Mouse (Mus musculus) ES-E14 (cell line): ENCODE measurements around the gene Uba52. TPM values are rescaled to one million over a fixed set of nuclear protein-coding genes. Genes with fewer than 3 reads are reported as not detected.

Experiments used
- DNase-seq: peaks from one replicate; pipeline ENCODE4 v3.0.0-alpha.2; 2013; ENCODE audit warnings: low read depth, low spot score
- H3K27ac ChIP-seq: 2 replicates; pipeline ENCODE4 v1.5.1; 2012; ENCODE audit warnings: low read depth, mild to moderate bottlenecking, low read length, moderate library complexity, mixed read lengths; ENCODE audit not compliant: poor library complexity, insufficient read depth, severe bottlenecking
- H3K36me3 ChIP-seq: 2 replicates; pipeline ENCODE4 v1.6.1; 2012; ENCODE audit warnings: mild to moderate bottlenecking, low read length, moderate library complexity, mixed read lengths; ENCODE audit not compliant: control insufficient read depth, poor library complexity, insufficient read depth, severe bottlenecking
- H3K4me1 ChIP-seq, 2 experiments: fragments of 150-350 bp in 1 of 2; sonication (generic) in 1 of 2; 2 replicates each; pipeline ENCODE4 v1.6.1; 2012; ENCODE audit warnings: low read length in 2 of 2, mild to moderate bottlenecking in 1 of 2, mixed read lengths in 1 of 2; ENCODE audit not compliant: control insufficient read depth in 2 of 2, insufficient read depth in 2 of 2, poor library complexity in 1 of 2
- H3K4me3 ChIP-seq, 2 experiments: fragments of 150-350 bp in 1 of 2; sonication (generic) in 1 of 2; 2 replicates each; pipeline ENCODE4 v1.5.1; 2012; ENCODE audit warnings: low read length in 2 of 2, low read depth in 1 of 2, mild to moderate bottlenecking in 1 of 2, mixed read lengths in 1 of 2; ENCODE audit not compliant: insufficient read depth in 1 of 2, poor library complexity in 1 of 2, severe bottlenecking in 1 of 2
- H3K9ac ChIP-seq: 2 replicates; pipeline ENCODE4 v1.6.1; 2012; ENCODE audit warnings: low read depth, mild to moderate bottlenecking, low read length, mixed read lengths; ENCODE audit not compliant: poor library complexity, insufficient read depth, severe bottlenecking
- H3K9me3 ChIP-seq: fragments of 150-350 bp; sonication (generic); 2 replicates; pipeline ENCODE4 v1.6.1; 2012; ENCODE audit warnings: low read depth, mild to moderate bottlenecking, low read length; ENCODE audit not compliant: control insufficient read depth, insufficient read depth
- CHD2 ChIP-seq: IDR thresholded peaks from 2 replicates; pipeline ENCODE4 v1.6.1; 2014; ENCODE audit warnings: mild to moderate bottlenecking, low read depth, low read length, inconsistent platforms
- HCFC1 ChIP-seq: IDR thresholded peaks from 2 replicates; pipeline ENCODE4 v1.6.1; 2012; ENCODE audit warnings: low read length, inconsistent platforms, borderline replicate concordance; ENCODE audit not compliant: insufficient read depth
- MAFK ChIP-seq: IDR thresholded peaks from 2 replicates; pipeline ENCODE4 v1.6.1; 2014; ENCODE audit warnings: mild to moderate bottlenecking, low read depth, low read length, inconsistent platforms; ENCODE audit not compliant: insufficient read depth
- ZC3H11A ChIP-seq: IDR thresholded peaks from 2 replicates; pipeline ENCODE4 v1.6.1; 2012; ENCODE audit warnings: low read depth, mild to moderate bottlenecking, inconsistent platforms, low read length, borderline replicate concordance
- ZNF384 ChIP-seq: IDR thresholded peaks from 2 replicates; pipeline ENCODE4 v1.6.1; 2012; ENCODE audit warnings: low read depth, low read length, inconsistent platforms
- in situ Hi-C, 2 experiments: fragments of 600-800 bp; cut with MboI; formaldehyde crosslinking; loops; one replicate each; pipeline ENCODE4 v1.15.1; 2025; ENCODE audit warnings: low sequenced_read_pairs in 2 of 2, inconsistent platforms in 1 of 2; ENCODE audit not compliant: unreplicated experiment in 2 of 2
- total RNA-seq: library from RNA; depleted of rRNA; stranded (reverse); fragments of 300-350 nt; gene quantifications from 2 replicates; pipeline ENCODE4 v1.2.3, GENCODE M21; 2012

The Uba52 gene
- total RNA-seq, 1 experiment = 3,214 TPM

GRCm38 (mm10) chr8:70527111-70527511 is 16.5 kb upstream of the Uba52 start:
- no peaks in the 10 kb centered on the region for H3K9me3 ChIP-seq
- no peak for DNase-seq
- peaks cover 0 to 8% of the 10 kb centered on the region in 2 experiments; a peak in 1 of 4 replicates for H3K4me1 ChIP-seq
- peaks cover 18% of the 10 kb centered on the region for H3K36me3 ChIP-seq
- H3K9ac ChIP-seq = peak overlapping the region; percentile 84
- TF ChIP-seq HCFC1 = no peak
- peak overlapping the region; percentile 73 for H3K27ac ChIP-seq
- in situ Hi-C loops = no loop called here
- peak overlapping the region; percentile 94 to 99 for H3K4me3 ChIP-seq

- no peaks in the 10 kb centered on the region for H3K9me3 ChIP-seq
- in situ Hi-C loops = no loop called here
- DNase-seq = peak; percentile 96
- peak overlapping the region; percentile 81 to 90 for H3K4me3 ChIP-seq
- H3K27ac ChIP-seq = peak overlapping the region; percentile 98
- H3K36me3 ChIP-seq = peaks cover 7% of the 10 kb centered on the region
- TF ChIP-seq ZC3H11A (no peak), HCFC1 (peak; percentile 84)
- H3K4me1 ChIP-seq = peaks cover 3 to 4% of the 10 kb centered on the region in 2 experiments; a peak in 2 of 4 replicates
- peak overlapping the region; percentile 98 for H3K9ac ChIP-seq
Observed at GRCm38 (mm10) chr8:70522592-70523403, 12.2 kb upstream of the Uba52 start.

- no peak overlapping the region for H3K4me3 ChIP-seq
- TF ChIP-seq HCFC1 (no peak), CHD2 (no peak), ZNF384 (no peak), MAFK (no peak), ZC3H11A (no peak)
- H3K9ac ChIP-seq = no peak overlapping the region
- in situ Hi-C loops = no loop called here
- H3K36me3 ChIP-seq = peaks cover 19% of the 10 kb centered on the region
- no peak for DNase-seq
- H3K9me3 ChIP-seq = no peaks in the 10 kb centered on the region
- H3K4me1 ChIP-seq = peaks cover 0 to 4% of the 10 kb centered on the region in 2 experiments; a peak in 1 of 4 replicates
- no peak overlapping the region for H3K27ac ChIP-seq
Observed at GRCm38 (mm10) chr8:70519606-70520005, 9.0 kb upstream of the Uba52 start.

- no peak for DNase-seq
- TF ChIP-seq HCFC1 = no peak
- no peak for TF ChIP-seq ZC3H11A
- TF ChIP-seq CHD2 = no peak
- TF ChIP-seq ZNF384 = no peak
- no peak for TF ChIP-seq MAFK
- in situ Hi-C loops = no loop called here
- Histone ChIP-seq H3K4me3 (no peak overlapping the region), H3K27ac (no peak overlapping the region), H3K9ac (no peak overlapping the region), H3K4me1 (peaks cover 0 to 4% of the 10 kb centered on the region in 2 experiments; a peak in 1 of 4 replicates), H3K9me3 (no peaks in the 10 kb centered on the region), H3K36me3 (peaks cover 23% of the 10 kb centered on the region)
Observed at GRCm38 (mm10) chr8:70519043-70519442, 8.4 kb upstream of the Uba52 start.
